In the genomic region with DNA sequence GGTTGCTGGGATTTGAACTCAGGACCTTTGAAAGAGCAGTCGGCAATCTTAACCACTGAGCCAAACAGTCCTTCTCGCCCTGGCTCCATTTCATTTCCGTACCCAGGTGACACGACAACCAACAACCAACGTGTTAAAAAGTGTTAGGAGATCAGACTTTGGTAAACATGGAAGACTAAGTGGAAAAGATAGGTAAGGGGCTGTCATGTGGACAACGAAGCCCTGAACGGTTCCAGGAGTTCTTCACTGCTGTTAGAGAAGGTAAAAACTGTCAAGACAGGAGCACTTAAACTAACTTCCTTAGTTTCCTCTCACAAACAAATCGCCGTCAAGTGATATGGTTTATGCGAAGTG, we compare ENCODE assay signal across 8 mouse cellular contexts. TPM values are rescaled to one million over a fixed set of nuclear protein-coding genes. Genes with fewer than 3 reads are reported as not detected.
DNase-seq lines count a peak whose midpoint lies in the region; ATAC-seq and TF ChIP-seq lines count a peak whose summit lies in the region.

No protein-coding gene starts in this region.

- H3K4me3 ChIP-seq in heart, adult 2 months: peak overlapping the region; percentile 64
- H3K4me3 ChIP-seq in thymus, adult 2 months (ENCODE audit: control insufficient read depth, insufficient read depth, low read length): peak overlapping the region; percentile 81
- H3K4me3 ChIP-seq in liver, embryonic 13.5 days (replicated peaks): peak overlapping the region; percentile 83

- H3K79me2 ChIP-seq in heart, adult 2 months (replicated peaks; ENCODE audit: control insufficient read depth, insufficient read depth, low read length): no peaks in the 10 kb centered on the region; the same call in 1 of the 2 replicates

- no peak for DNase-seq in heart, adult 2 months
- DNase-seq in heart, postnatal 4 days: no peak
- no peak for DNase-seq in thymus, adult 2 months
- no peak for DNase-seq in thymus, adult 18-20 months
- DNase-seq in liver, embryonic 13.5 days: no peak
- DNase-seq in frontal cortex, postnatal 10 days (ENCODE audit: low spot score in 2 of 2): no peak
- no peak for DNase-seq in gastrocnemius, postnatal 14 days
- no peak for DNase-seq in cerebellum, postnatal 14 days

- H3K36me3 ChIP-seq in heart, adult 2 months (ENCODE audit: control insufficient read depth, insufficient read depth, low read length): peaks cover 4% of the 10 kb centered on the region; the same call in 1 of the 2 replicates
- no peaks in the 10 kb centered on the region for H3K36me3 ChIP-seq in thymus, adult 2 months (ENCODE audit: control insufficient read depth, insufficient read depth, low read length)
- no peaks in the 10 kb centered on the region for H3K36me3 ChIP-seq in liver, embryonic 13.5 days

- H3K4me2 ChIP-seq in liver, embryonic 13.5 days: peak overlapping the region; percentile 97

- intact Hi-C loops in heart, adult 2 months (cut with DNase I): loop anchor here (1.0 to 5.0 kb wide), 2 partner anchors 17 to 81 kb away; partner anchors contain the start of gene Noc3l
- intact Hi-C loops in gastrocnemius, postnatal 14 days (cut with DNase I; ENCODE audit: low total_unique reads): no loop called here

- no peak; the same call in 1 of the 2 replicates for TF ChIP-seq POLR2A in heart, adult 2 months (IDR thresholded peaks at IDR 0.05; ENCODE audit: insufficient read depth, low read depth, low read length)
- no peak for TF ChIP-seq POLR2A in thymus, adult 2 months (IDR thresholded peaks at IDR 0.05; ENCODE audit: control insufficient read depth, extremely low read depth, insufficient read depth, low read length, poor library complexity)

- no peak for TF ChIP-seq EP300 in heart, adult 2 months (IDR thresholded peaks at IDR 0.05; ENCODE audit: insufficient read depth, low read depth, low read length)

- TF ChIP-seq CTCF in heart, adult 2 months (IDR thresholded peaks at IDR 0.05): no peak
- no peak for TF ChIP-seq CTCF in thymus, adult 2 months (IDR thresholded peaks at IDR 0.05; ENCODE audit: borderline replicate concordance, control insufficient read depth, extremely low read depth, insufficient read depth, low read length, poor library complexity)

- H3K9ac ChIP-seq in heart, adult 2 months (ENCODE audit: low read depth, low read length): peak overlapping the region; percentile 81
- peak overlapping the region; percentile 89 for H3K9ac ChIP-seq in liver, embryonic 13.5 days

- H3K9me3 ChIP-seq in liver, embryonic 13.5 days (replicated peaks): no peaks in the 10 kb centered on the region

- H3K27ac ChIP-seq in heart, adult 2 months: peak overlapping the region; percentile 93
- no peak overlapping the region for H3K27ac ChIP-seq in thymus, adult 2 months (ENCODE audit: control insufficient read depth, insufficient read depth, low read length)
- H3K27ac ChIP-seq in liver, embryonic 13.5 days: peak overlapping the region; percentile 94

- H3K4me1 ChIP-seq in heart, adult 2 months (ENCODE audit: control insufficient read depth, insufficient read depth, low read length): peaks cover 3% of the 10 kb centered on the region
- 0 out of 2 replicates have a peak, but pooled peaks cover 3% of the 10 kb centered on the region for H3K4me1 ChIP-seq in thymus, adult 2 months (replicated peaks; ENCODE audit: control insufficient read depth, insufficient read depth, low read length)
- H3K4me1 ChIP-seq in liver, embryonic 13.5 days (replicated peaks): peaks cover 26% of the 10 kb centered on the region

- no peak for ATAC-seq in liver, embryonic 13.5 days (ENCODE audit: low read depth)

- 18% methylated on average over 10 of the region's 10 CpGs for WGBS in heart, adult 2 months
- 22% methylated on average over 10 of the region's 10 CpGs for WGBS in thymus, adult 2 months
- 23% methylated on average over 10 of the region's 10 CpGs for WGBS in liver, embryonic 13.5 days (ENCODE audit: insufficient replicate concordance)

- H3K27me3 ChIP-seq in heart, adult 2 months (ENCODE audit: control insufficient read depth, insufficient read depth, low read length): no peaks in the 10 kb centered on the region
- peaks cover 6% of the 10 kb centered on the region for H3K27me3 ChIP-seq in thymus, adult 2 months (ENCODE audit: control insufficient read depth, insufficient read depth, low read length)
- H3K27me3 ChIP-seq in liver, embryonic 13.5 days: no peaks in the 10 kb centered on the region

RNA-seq across cellular contexts. Expression of gene Tbc1d12, which starts 0.3 kb away (rescaled TPM):
- total RNA-seq in heart, adult 2 months (2021): 1 to 10 TPM; 6.8 to 7.0 TPM
- 1.5 and 3.1 TPM in 2 replicates for polyA plus RNA-seq in heart, adult 2 months (2012; rRNA removed)
- total RNA-seq in heart, postnatal 4 days (2021): 1 to 10 TPM; 6.1 TPM
- polyA plus RNA-seq in thymus, adult 2 months (2012; rRNA removed): 1.2 and 1.6 TPM in 2 replicates
- polyA plus RNA-seq in liver, embryonic 13.5 days (2015; fragmentation: Nextera tagmentation; extraction: Ambion mirVana): 1.2 and 1.4 TPM in 2 replicates
- 1 to 10 TPM; 3.1 to 3.7 TPM for total RNA-seq in gastrocnemius, postnatal 14 days (2021)

RNA-seq across cellular contexts. Expression of gene Noc3l, which starts 17.0 kb away (rescaled TPM):
- total RNA-seq in heart, adult 2 months (2021): 1 to 10 TPM; 6.7 to 7.6 TPM
- 1.8 and 2.8 TPM in 2 replicates for polyA plus RNA-seq in heart, adult 2 months (2012; rRNA removed)
- 1 to 10 TPM; 6.6 to 6.9 TPM for total RNA-seq in heart, postnatal 4 days (2021)
- polyA plus RNA-seq in thymus, adult 2 months (2012; rRNA removed): 3.6 and 4.1 TPM in 2 replicates
- 5.8 and 7.3 TPM in 2 replicates for polyA plus RNA-seq in liver, embryonic 13.5 days (2015; fragmentation: Nextera tagmentation; extraction: Ambion mirVana)
- 1 to 10 TPM; 5.3 to 7.7 TPM for total RNA-seq in gastrocnemius, postnatal 14 days (2021)
